Mouse (Mus musculus) testis, adult 2 months (tissue): ENCODE measurements around the gene Camk2n1.

Source experiments
- CTCF ChIP-seq: fragments of 200-500 bp; IDR thresholded peaks from 2 replicates; pipeline ENCODE4 v1.5.1; 2012; ENCODE audit warnings: low read depth, mild to moderate bottlenecking, inconsistent platforms, low read length, moderate library complexity; ENCODE audit not compliant: control insufficient read depth, insufficient read depth, insufficient replicate concordance
- POLR2A ChIP-seq: fragments of 200-500 bp; IDR thresholded peaks from 2 replicates; pipeline ENCODE4 v1.6.1; 2012; ENCODE audit warnings: low read depth, mild to moderate bottlenecking, inconsistent platforms, low read length, moderate library complexity; ENCODE audit not compliant: control insufficient read depth

GRCm38 (mm10) chr4:138457091-138457490, 3.0 kb downstream of the Camk2n1 start:
- TF ChIP-seq CTCF (no peak), POLR2A (no peak)
